Mouse (Mus musculus) brain, embryonic 18.5 days (tissue): ENCODE results near the gene Mthfd2l.

ENCODE experiments used
- DNase-seq: peaks from one replicate; pipeline ENCODE4 v3.0.0-alpha.2; 2012; ENCODE audit warnings: low read depth, low spot score

The Mthfd2l gene

GRCm38 (mm10) chr5:90945453-90945852 lies 14.5 kb downstream of the Mthfd2l start:
- no peak for DNase-seq

GRCm38 (mm10) chr5:90949499-90949898 lies 18.6 kb downstream of the Mthfd2l start:
- DNase-seq = no peak

- no peak for DNase-seq
These were observed 20.6 kb downstream of the Mthfd2l start for GRCm38 (mm10) chr5:90951475-90951874.

- DNase-seq = no peak
These were observed 22.0 kb downstream of the Mthfd2l start for GRCm38 (mm10) chr5:90952731-90953481.

- DNase-seq = no peak
These were observed 33.4 kb downstream of the Mthfd2l start for GRCm38 (mm10) chr5:90964316-90964715.

- DNase-seq = no peak
These were observed 33.8 kb downstream of the Mthfd2l start for GRCm38 (mm10) chr5:90964764-90965163.

- no peak for DNase-seq
These were observed 34.5 kb downstream of the Mthfd2l start for GRCm38 (mm10) chr5:90965386-90965785.

GRCm38 (mm10) chr5:90977244-90977643 lies 46.3 kb downstream of the Mthfd2l start:
- DNase-seq = peak; percentile 12

GRCm38 (mm10) chr5:90980297-90980696 lies 49.4 kb downstream of the Mthfd2l start:
- DNase-seq = no peak

GRCm38 (mm10) chr5:90987605-90988004 lies 56.7 kb downstream of the Mthfd2l start:
- no peak for DNase-seq

GRCm38 (mm10) chr5:90988149-90988548 lies 57.2 kb downstream of the Mthfd2l start:
- DNase-seq = no peak

GRCm38 (mm10) chr5:90988592-90988991 lies 57.7 kb downstream of the Mthfd2l start:
- no peak for DNase-seq

- DNase-seq = no peak
These were observed 69.0 kb downstream of the Mthfd2l start for GRCm38 (mm10) chr5:90999942-91000341.

- DNase-seq = no peak
These were observed 84.3 kb downstream of the Mthfd2l start for GRCm38 (mm10) chr5:91015216-91015615.

- no peak for DNase-seq
These were observed 92.2 kb downstream of the Mthfd2l start for GRCm38 (mm10) chr5:91023114-91023513.

- DNase-seq = no peak
These were observed 96.2 kb downstream of the Mthfd2l start, which contains the start of gene Epgn for GRCm38 (mm10) chr5:91027164-91027563. Gene Epgn, plus strand, starts transcription at chr5:91027464.

GRCm38 (mm10) chr5:91027840-91028239 lies 96.9 kb downstream of the Mthfd2l start:
- no peak for DNase-seq

- no peak for DNase-seq
These were observed 99.7 kb downstream of the Mthfd2l start for GRCm38 (mm10) chr5:91030629-91031028.

- no peak for DNase-seq
These were observed 104.4 kb downstream of the Mthfd2l start for GRCm38 (mm10) chr5:91035341-91035740.

- no peak for DNase-seq
These were observed 105.7 kb downstream of the Mthfd2l start for GRCm38 (mm10) chr5:91036628-91037027.

- DNase-seq = no peak
These were observed 106.8 kb downstream of the Mthfd2l start for GRCm38 (mm10) chr5:91037756-91038155.

GRCm38 (mm10) chr5:91038547-91038946 lies 107.6 kb downstream of the Mthfd2l start:
- no peak for DNase-seq

GRCm38 (mm10) chr5:91038963-91039362 lies 108.0 kb downstream of the Mthfd2l start:
- no peak for DNase-seq

GRCm38 (mm10) chr5:91047987-91048386 lies 117.1 kb downstream of the Mthfd2l start:
- no peak for DNase-seq
